Mouse (Mus musculus): ENCODE results near the gene Gas8. TPM values are rescaled to one million over a fixed set of nuclear protein-coding genes. Genes with fewer than 3 reads are reported as not detected.
"Not testable (repeated sequence)": the region's sequence is repeated elsewhere in the genome, so short reads cannot be mapped to it uniquely, and the experiment has no call there.

The Gas8 gene
- total and polyA plus RNA-seq, 2 experiments from 2014 or later: 33.7 to 51.9 TPM

DNA sequence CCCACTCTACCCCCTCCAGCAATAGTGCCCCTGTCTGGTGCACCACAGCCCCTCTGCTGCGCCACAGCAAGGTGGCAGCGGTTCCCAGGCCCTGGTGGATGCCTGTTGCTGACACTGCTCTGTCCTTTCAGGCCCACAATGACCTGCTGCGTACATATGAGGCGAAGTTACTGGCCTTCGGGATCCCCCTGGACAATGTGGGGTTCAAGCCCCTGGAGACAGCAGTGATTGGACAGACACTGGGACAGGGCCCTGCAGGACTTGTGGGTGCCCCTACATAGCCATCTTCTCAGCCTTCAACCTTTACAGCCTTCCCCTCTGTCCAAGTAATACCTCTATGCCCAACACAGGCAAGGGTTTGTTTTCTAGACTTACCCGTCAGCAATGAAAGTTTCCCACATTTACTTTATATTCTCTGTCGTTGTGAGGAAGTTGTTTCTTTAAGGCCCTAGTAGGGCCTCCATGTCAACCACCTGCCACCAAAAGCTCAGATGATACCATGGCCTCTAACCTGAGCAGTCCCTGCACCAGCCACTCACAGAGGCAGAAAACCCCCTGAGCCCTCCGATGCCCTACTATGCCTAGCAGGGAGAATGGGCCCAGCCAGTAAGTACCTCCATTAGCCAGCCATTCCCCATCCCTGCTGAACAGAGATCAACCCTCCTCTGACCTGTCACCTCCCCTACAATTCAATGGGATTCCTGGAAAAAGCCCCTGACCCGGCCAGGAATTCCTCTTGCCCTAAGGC, 17.8 kb downstream of the Gas8 start:
- Histone ChIP-seq H3K27ac (ENCODE audit: low read depth, low read length) (no peak overlapping the region), H3K36me3 (ENCODE audit: insufficient read depth) (peaks cover 53% of the 10 kb centered on the region), H3K4me2 (ENCODE audit: low read depth) (no peak overlapping the region), H3K4me1 (ENCODE audit: insufficient read depth) (no peaks in the 10 kb centered on the region), H3K9me3 (ENCODE audit: low read length) (no peaks in the 10 kb centered on the region), H3K9ac (no peak overlapping the region), H3K4me3 (ENCODE audit: low read depth, low read length) (no peak overlapping the region), H3K27me3 (ENCODE audit: insufficient read depth, low read length) (no peaks in the 10 kb centered on the region)
- WGBS: 90% methylated on average over 9 of the region's 9 CpGs
- no peak for DNase-seq
- peak; percentile 7; the same call in 1 of the 2 replicates for TF ChIP-seq CTCF (IDR thresholded peaks at IDR 0.05; ENCODE audit: low read depth)
- no peak for ATAC-seq

DNA sequence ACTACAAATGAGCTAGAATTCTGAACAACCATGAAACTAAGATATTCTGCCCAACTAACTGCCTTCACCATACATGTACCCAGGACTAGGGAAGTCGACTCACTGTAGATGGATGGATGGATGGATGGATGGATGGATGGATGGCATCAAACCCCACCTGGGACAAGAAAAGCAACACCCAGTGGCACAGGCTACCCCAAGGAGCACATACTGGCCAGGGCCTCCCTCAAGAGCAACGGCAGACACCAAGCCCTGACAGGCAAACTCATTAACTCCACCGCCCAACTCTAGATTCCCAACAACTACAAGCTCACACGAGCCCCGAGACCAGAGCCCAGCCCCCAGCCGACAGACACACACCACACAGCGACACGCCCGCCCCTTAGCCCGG, 18.4 kb downstream of the Gas8 start:
- TF ChIP-seq CTCF (IDR thresholded peaks at IDR 0.05; ENCODE audit: low read depth): no peak
- no peaks in the 10 kb centered on the region for H3K4me1 ChIP-seq (ENCODE audit: insufficient read depth)
- H3K9me3 ChIP-seq (ENCODE audit: low read length): no peaks in the 10 kb centered on the region
- no peak overlapping the region for H3K4me2 ChIP-seq (ENCODE audit: low read depth)
- WGBS: 33% methylated on average over 4 of the region's 10 CpGs
- no peak overlapping the region for H3K4me3 ChIP-seq (ENCODE audit: low read depth, low read length)
- H3K27ac ChIP-seq (ENCODE audit: low read depth, low read length): no peak overlapping the region
- no peak overlapping the region for H3K9ac ChIP-seq
- DNase-seq (no peak), ATAC-seq (0 out of 2 replicates have a peak, but pooled peaks have one; percentile 12)
- peaks cover 47% of the 10 kb centered on the region for H3K36me3 ChIP-seq (ENCODE audit: insufficient read depth)
- no peaks in the 10 kb centered on the region for H3K27me3 ChIP-seq (ENCODE audit: insufficient read depth, low read length)

DNA sequence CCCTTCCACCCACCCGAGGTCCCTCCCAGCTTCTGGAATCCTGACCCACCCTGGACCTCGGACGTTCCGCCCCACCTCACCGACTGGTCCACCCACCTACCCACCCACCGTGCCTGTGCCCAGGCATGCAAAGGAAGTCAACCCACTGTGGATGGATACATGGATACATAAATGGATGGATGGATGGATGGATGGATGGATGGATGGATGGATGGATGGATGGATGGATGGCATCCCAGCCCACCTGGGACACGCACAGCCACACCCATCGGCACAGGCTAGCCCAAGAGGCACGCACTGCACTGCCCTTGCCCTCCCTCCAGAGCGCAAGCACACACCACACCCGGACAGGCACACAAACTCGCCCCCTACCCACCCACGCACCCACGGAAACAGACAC, 19.0 kb downstream of the Gas8 start:
- ATAC-seq; H3K9ac ChIP-seq; H3K4me3 ChIP-seq (ENCODE audit: low read depth, low read length); H3K27me3 ChIP-seq (ENCODE audit: insufficient read depth, low read length); H3K9me3 ChIP-seq (ENCODE audit: low read length); H3K4me2 ChIP-seq (ENCODE audit: low read depth); H3K27ac ChIP-seq (ENCODE audit: low read depth, low read length); H3K4me1 ChIP-seq (ENCODE audit: insufficient read depth); DNase-seq: not testable (repeated sequence)
- 74% methylated on average over 6 of the region's 14 CpGs for WGBS
- H3K36me3 ChIP-seq (ENCODE audit: insufficient read depth): peaks cover 41% of the 10 kb centered on the region

DNA sequence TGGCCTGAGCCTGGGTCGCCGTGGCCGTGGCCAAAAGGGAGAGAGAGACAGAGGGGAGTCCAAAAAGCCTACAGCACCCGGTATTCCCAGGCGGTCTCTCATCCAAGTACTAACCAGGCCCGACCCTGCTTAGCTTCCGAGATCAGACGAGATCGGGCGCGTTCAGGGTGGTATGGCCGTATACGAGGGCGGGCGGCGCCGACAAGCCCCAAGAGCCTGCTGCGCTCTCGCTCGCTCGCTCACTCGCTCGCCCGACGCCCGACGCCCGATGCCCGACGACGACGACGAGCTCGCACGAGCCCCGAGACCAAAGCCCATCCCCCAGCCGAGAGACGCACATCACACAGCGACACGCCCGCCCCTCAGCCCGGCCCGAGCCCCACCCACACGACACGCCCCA, 45.6 kb downstream of the Gas8 start:
- not testable (repeated sequence) for DNase-seq; H3K4me1 ChIP-seq (ENCODE audit: insufficient read depth); ATAC-seq; H3K4me3 ChIP-seq (ENCODE audit: low read depth, low read length); H3K4me2 ChIP-seq (ENCODE audit: low read depth); H3K9me3 ChIP-seq (ENCODE audit: low read length); H3K27ac ChIP-seq (ENCODE audit: low read depth, low read length); H3K9ac ChIP-seq; H3K27me3 ChIP-seq (ENCODE audit: insufficient read depth, low read length); H3K36me3 ChIP-seq (ENCODE audit: insufficient read depth)
- no CpG with 5 or more reads among the region's 45 CpGs for WGBS

DNA sequence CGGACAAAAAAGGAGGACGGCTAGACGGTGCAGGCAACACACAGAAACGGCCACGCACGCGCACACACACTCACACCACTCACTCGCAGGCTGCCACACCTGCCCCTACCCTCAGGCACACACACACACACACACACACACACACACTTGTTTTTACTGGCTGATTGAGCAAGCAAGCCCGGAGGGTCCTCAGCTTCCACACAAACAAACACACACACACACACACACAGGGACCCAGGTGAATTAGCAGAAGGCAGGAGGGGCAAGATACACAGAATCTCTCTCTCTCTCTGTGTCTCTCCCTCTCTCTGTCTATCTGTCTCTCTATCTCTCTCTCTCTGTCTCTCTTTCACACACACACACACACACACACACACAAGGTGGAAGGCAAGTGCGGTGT, 56.8 kb downstream of the Gas8 start:
- not testable (repeated sequence) for H3K9ac ChIP-seq; H3K27me3 ChIP-seq (ENCODE audit: insufficient read depth, low read length); H3K36me3 ChIP-seq (ENCODE audit: insufficient read depth); H3K4me2 ChIP-seq (ENCODE audit: low read depth); H3K27ac ChIP-seq (ENCODE audit: low read depth, low read length); H3K4me1 ChIP-seq (ENCODE audit: insufficient read depth); ATAC-seq; DNase-seq; H3K4me3 ChIP-seq (ENCODE audit: low read depth, low read length); H3K9me3 ChIP-seq (ENCODE audit: low read length)
- WGBS: 84% methylated on average over 2 of the region's 10 CpGs

Other genes starting within 250 kb of the Gas8 start
- 5.0 and 5.6 TPM in 2 replicates for gene Fanca, start 200.3 kb upstream of the Gas8 start, total RNA-seq (2014; rRNA removed)
- gene Fanca, start 200.3 kb upstream of the Gas8 start, polyA plus RNA-seq (2015; fragmentation: Nextera tagmentation; extraction: Ambion mirVana): 2.6 and 2.7 TPM in 2 replicates
- gene Spire2, start 186.1 kb upstream of the Gas8 start, total RNA-seq (2014; rRNA removed): 37.0 and 37.8 TPM in 2 replicates
- gene Spire2, start 186.1 kb upstream of the Gas8 start, polyA plus RNA-seq (2015; fragmentation: Nextera tagmentation; extraction: Ambion mirVana): 21.3 and 24.2 TPM in 2 replicates
- gene Tcf25, start 145.1 kb upstream of the Gas8 start, total RNA-seq (2014; rRNA removed): 434 and 487 TPM in 2 replicates
- 275 and 296 TPM in 2 replicates for gene Tcf25, start 145.1 kb upstream of the Gas8 start, polyA plus RNA-seq (2015; fragmentation: Nextera tagmentation; extraction: Ambion mirVana)
- gene Mc1r, start 111.7 kb upstream of the Gas8 start, total RNA-seq (2014; rRNA removed): 0.10 TPM in 1 of 2 replicates, not detected in the other
- gene Mc1r, start 111.7 kb upstream of the Gas8 start, polyA plus RNA-seq (2015; fragmentation: Nextera tagmentation; extraction: Ambion mirVana): 0.07 and 0.08 TPM in 2 replicates
- 3,807 and 3,931 TPM in 2 replicates for gene Tubb3, start 107.4 kb upstream of the Gas8 start, total RNA-seq (2014; rRNA removed)
- gene Tubb3, start 107.4 kb upstream of the Gas8 start, polyA plus RNA-seq (2015; fragmentation: Nextera tagmentation; extraction: Ambion mirVana): 2,045 and 2,116 TPM in 2 replicates
- gene Def8, start 95.3 kb upstream of the Gas8 start, total RNA-seq (2014; rRNA removed): 35.8 and 41.4 TPM in 2 replicates
- 35.0 and 36.4 TPM in 2 replicates for gene Def8, start 95.3 kb upstream of the Gas8 start, polyA plus RNA-seq (2015; fragmentation: Nextera tagmentation; extraction: Ambion mirVana)
- gene Afg3l1, start 40.9 kb upstream of the Gas8 start, total RNA-seq (2014; rRNA removed): 14.7 and 20.1 TPM in 2 replicates
- 32.0 and 40.7 TPM in 2 replicates for gene Afg3l1, start 40.9 kb upstream of the Gas8 start, polyA plus RNA-seq (2015; fragmentation: Nextera tagmentation; extraction: Ambion mirVana)
- gene Dbndd1, start 3.4 kb upstream of the Gas8 start, total RNA-seq (2014; rRNA removed): 69.5 and 106 TPM in 2 replicates
- 70.8 and 74.5 TPM in 2 replicates for gene Dbndd1, start 3.4 kb upstream of the Gas8 start, polyA plus RNA-seq (2015; fragmentation: Nextera tagmentation; extraction: Ambion mirVana)
- gene Rhou, start 135.1 kb downstream of the Gas8 start, total RNA-seq (2014; rRNA removed): 41.1 and 52.5 TPM in 2 replicates
- gene Rhou, start 135.1 kb downstream of the Gas8 start, polyA plus RNA-seq (2015; fragmentation: Nextera tagmentation; extraction: Ambion mirVana): 7.6 and 10.5 TPM in 2 replicates